Mouse (Mus musculus): ENCODE measurements at regions not wholly inside any gene's neighbourhood (a gene's known extent, or its start where the extent isn't known, plus 50 kb on each side); places are given as distances from the start of the nearest gene placed in this dataset.
"Not testable (repeated sequence)": the region's sequence is repeated elsewhere in the genome, so short reads cannot be mapped to it uniquely, and the experiment has no call there.

DNA sequence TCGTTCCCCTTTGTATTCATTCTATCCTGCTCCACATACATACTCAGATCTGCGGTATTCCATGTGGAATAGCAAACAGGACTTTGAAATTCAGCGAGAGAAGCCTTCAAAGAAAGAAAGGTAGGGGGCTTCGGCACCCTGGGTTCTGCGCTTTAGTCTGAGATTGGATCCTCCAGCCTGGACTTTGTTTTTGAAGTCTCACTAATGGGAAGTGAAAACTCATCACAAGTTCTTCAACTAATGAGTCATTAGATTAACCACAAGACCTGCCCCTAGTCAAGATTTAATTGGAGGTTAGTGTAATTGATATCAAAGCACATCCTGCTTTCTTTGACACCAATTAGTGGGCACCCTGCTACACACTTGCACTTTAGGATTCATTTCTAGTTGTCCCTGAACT, 492.5 kb upstream of the Zfp960 start:
- no peak for DNase-seq (ENCODE audit: low spot score)

DNA sequence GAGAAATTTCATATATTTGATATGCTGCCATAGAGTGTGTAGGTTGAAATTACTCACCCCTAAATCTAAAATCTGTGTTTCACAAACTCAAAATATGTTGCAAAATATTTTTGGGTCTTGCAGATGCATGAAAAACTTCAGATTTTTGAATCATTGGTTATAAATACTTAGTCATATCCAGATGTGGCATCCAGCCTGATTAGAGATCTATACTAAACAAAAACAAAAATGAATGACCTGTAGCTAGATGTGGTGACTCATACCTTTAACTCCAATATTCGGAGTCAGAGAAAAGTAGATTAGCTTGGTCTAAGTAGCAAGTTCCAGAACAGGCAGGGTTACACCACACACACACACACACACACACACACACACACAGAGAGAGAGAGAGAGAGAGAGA, 475.1 kb upstream of the Zfp960 start:
- DNase-seq (ENCODE audit: low spot score): no peak

DNA sequence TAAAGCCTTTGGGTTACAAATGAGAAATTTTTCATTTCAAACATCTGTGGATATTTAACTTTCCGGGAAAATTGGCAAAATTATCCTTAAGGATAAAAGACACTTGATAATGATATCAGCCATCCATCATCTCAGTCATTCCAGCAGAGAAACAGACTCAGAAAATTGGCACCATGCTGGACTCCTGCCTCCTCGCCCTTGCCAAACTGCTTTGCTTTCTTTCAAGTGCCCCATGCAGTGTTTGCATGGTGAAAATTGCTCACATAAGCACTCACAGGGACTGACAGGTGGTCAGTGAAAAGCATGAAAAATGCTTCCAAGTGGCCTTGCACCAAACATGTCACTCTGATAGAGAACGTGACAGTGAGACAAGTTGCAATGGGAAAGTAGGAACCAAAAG, 464.2 kb upstream of the Zfp960 start:
- no peak for DNase-seq (ENCODE audit: low spot score)

DNA sequence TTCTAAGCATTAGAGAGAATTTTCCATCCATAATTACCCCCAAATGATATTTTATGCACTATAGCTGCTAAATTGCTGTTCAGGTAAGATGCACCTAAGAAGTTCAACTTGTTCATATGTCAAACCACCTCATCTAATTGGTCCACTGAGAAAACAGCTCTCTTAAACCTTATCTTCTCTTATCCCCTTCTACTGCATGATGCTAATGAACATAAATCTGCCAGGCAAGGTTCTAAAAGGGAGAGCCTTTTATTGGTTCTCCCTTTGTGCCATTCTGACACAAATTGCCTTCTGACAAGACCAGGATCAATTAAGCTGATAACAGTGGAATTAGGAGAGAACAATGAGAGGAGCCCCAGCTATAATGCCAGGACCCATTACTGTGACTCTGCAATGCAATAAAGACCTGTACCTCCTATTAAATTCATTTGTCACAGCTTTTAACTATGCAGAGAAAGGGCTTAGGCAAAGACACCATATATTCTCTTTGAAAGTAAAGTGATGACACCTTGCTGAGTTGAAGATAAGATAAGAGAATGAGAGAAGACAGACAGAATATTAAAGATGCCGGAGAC, 451.4 kb upstream of the Zfp960 start:
- no peak for DNase-seq (ENCODE audit: low spot score)

DNA sequence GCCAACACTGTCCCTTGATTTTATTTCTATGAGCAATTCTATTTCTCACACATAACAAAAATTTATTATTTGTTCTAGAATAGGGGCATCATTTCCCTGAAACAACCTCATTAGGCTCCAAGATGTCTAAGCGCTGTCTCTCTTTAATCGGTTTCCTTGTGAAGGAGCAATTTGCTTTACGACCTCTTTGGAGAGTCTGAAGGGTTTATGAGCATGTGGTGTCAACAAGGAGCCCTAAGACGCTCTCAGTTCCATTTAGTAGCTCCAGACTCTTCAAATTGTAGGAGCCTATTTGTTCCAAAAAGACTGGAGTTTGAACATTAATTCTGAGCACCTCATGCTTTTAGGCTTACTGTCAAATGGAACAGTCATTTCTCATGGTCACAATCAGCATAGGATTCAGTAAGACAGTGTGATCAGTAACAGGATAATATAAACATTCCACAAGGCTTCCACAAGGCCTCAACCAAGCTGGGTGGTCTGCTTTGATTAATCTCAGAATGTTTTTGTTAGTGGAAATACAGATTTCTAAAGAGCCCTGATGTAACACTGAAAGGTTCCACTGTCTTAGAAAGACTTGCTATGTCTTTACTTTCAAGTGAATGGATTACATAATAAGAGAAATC, 441.9 kb upstream of the Zfp960 start:
- DNase-seq (ENCODE audit: low spot score): no peak

DNA sequence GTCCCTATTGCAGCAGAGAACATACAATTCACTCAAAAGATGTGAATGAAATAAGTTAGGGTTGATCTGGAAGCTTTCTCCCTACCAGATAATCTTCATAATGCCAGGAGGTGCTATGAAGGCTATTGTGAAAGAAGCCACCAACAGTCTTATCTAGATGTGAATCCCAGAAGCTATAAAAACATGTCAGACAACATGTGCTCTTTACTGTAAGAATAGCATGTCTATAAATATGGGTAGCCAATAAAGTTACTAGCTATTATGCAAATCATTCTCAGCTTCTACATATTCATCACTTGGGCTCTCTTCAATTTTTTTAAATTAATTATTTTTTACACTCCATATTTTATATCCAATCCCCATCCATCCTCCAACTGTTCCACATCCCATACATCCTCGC, 434.1 kb upstream of the Zfp960 start:
- no peak for DNase-seq (ENCODE audit: low spot score)

DNA sequence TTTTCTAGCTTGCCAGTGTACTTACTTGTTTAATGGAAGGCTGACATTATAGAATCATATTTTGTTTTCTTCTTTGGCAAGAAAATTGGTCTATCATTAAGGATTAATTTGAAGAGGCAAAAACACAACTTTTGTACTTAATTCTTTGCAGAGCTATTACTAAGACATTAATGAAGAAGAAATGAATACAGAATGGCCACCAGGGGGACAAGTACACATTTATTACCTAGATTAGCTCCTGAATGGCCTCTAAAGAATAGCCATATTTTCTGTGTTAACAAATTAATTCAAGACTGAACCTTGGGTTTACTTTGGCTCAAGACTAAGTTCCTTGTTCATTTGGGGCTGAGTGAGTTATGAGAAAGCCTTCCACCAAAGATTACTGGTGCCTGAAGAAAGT, 430.5 kb upstream of the Zfp960 start:
- DNase-seq (ENCODE audit: low spot score): no peak

DNA sequence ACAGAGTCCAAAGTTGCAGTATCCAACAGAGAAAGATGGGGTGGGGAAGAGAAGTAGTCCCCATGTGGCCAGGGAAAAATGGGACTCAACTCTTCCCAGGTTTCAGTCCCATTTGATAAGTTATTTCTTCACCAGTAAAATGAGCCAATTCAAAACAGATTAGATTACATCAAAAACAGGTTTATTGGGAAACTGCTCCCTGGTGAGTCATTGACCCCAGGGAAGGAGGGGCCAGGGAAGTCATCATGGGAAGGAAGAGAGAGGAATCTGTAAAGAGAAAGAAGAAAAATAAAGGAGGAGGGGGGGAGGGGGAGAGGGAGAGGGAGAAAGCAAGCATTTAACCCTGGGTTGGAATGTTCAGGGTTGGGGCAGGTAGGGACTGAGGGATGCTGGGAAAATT, 426.4 kb upstream of the Zfp960 start:
- DNase-seq (ENCODE audit: low spot score): no peak

DNA sequence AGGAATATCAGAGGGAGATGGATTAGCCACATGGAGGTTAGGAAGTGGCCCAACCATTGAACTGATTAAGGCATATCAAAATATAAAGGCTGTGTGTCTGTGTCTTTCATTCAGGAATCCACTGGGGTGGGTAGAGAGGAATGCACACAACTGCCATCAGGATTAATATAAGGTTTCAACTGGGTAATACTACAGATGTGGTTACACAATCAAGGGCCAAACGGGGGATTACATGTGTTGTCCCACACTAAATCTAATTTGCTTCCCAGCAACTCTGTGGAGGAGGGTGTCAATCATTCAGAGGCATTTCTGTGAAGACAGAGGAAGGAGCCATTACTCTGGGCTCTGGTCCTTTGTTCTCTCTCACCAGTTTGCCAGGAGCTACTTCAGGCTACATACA, 416.0 kb upstream of the Zfp960 start:
- no peak for DNase-seq (ENCODE audit: low spot score)

DNA sequence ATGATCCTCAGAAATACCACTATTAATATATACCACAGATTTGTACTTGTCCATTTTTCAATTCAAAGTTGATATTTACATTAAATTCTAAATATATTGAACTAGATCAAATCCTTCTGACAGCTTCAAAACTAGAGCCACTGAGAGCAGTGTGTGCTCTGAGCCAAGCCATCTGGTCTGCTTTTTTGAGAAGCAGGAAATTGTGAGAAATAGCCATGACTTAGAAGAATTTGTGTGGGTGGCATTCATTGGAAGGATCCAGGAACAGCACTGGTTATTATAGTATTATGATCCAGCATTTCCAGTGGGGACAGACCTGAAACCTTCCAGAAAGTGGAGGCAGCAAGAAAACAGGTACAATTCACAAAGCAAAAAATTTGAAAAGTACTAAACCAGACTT, 398.7 kb upstream of the Zfp960 start:
- DNase-seq (ENCODE audit: low spot score): no peak

DNA sequence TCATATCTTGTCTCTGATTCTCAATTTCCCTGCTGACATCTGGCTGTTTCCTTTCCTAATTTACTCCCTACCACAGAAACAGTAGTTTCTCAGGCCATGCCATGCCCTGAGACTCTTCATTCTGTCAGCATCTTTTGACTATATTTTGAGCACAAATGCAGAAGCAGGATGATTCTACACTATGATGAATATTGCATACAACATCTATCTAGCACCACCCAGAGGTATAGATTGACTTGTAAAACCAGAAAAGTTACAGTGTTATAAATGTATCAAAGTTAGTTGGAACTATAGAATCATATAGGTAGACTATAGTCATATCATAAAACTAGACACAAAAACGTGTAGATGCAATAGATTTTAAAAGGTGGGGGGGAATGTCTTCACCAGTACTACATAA, 396.3 kb upstream of the Zfp960 start:
- no peak for DNase-seq (ENCODE audit: low spot score)

DNA sequence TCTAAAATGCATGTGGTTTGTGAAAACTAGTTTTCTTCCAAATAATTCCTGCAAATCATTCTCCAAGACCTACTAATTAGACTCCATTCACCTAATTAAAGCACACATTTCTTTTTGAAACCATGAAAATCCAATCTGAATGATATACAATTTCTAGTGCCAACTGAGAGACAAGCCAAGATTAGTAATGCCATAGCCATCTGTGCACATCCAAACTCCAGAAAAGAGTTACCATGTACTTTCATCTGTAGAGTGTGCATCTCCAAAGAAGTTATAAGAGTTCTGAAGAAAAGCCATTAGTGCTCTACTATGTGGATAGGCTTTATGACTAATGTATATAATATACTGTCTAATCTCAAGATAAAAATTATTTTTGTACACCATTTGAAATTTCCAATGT, 359.7 kb upstream of the Zfp960 start:
- no peak for DNase-seq (ENCODE audit: low spot score)

DNA sequence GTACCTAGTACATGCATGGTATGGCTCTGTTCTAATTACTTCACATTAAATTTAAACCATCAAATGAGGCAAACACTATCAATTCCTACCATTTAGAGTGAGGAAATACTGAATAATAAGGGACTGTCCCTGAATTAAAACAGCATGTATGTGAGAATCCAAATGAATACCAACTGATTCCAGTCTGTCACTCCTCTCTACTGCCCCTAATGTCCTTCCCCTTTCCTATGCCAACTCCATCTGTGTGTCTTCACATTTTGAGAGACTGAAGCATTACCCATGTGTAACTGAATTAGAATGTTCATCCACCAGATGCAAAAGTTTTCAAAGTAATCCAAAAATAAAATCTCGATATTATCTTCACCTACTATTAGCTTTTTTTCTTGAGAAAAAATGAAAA, 358.0 kb upstream of the Zfp960 start:
- no peak for DNase-seq (ENCODE audit: low spot score)

DNA sequence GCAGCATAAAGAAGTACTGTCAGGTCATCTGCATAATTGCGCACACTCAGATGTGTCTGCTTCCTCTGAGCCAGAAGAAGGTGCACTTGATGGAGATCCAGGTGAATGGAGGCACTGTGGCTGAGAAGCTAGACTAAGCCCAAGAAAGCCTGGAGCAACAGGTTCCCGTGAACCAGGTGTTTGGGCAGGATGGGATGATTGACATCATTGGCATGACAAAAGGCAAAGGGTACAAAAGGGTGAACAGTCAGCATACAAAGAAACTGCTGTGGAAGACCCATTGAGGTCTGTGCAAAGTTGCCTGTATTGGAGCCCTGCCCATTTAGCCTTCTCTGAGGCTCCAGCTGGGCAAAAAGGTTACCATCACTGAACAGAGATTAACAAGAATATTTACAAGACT, 337.0 kb upstream of the Zfp960 start:
- DNase-seq (ENCODE audit: low spot score): no peak

DNA sequence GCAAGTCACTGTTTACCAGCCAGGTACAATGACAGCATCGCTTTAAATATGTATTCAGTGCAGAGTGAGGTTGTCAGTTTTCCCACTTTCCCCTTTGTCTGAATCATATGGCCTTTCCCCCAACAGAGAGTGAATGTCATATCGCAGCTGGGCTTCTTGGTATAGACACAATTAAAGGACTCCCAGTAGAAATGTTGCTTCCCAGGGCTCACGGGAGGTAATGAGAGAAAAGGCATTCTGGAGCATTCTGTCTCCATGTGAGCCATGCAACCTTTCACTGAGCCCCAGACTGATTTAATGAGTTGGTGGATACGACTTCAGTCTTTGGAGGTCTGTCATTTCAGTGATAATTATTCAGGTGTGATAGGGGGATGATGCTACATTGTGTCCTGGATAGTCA, 310.8 kb upstream of the Zfp960 start:
- DNase-seq (ENCODE audit: low spot score): no peak

DNA sequence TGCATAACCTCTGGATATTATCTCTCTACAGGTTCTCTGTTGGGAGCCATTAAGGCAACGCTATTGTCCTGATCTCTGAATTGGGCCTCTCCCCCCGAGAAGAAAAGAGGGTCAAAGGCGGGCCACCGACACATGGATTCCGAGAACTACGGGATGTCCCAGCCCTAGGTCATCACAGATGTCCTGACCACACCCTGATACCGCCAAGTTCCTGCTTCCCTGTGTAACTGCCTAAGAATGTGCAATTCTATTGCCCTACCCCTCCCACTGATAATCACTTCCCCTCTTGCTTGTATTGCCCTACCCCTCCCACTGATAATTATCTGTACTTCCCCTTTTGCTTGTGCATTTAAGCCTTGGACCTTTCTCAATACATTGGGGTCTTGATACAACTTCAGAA, 293.3 kb upstream of the Zfp960 start:
- DNase-seq (ENCODE audit: low spot score): not testable (repeated sequence)

DNA sequence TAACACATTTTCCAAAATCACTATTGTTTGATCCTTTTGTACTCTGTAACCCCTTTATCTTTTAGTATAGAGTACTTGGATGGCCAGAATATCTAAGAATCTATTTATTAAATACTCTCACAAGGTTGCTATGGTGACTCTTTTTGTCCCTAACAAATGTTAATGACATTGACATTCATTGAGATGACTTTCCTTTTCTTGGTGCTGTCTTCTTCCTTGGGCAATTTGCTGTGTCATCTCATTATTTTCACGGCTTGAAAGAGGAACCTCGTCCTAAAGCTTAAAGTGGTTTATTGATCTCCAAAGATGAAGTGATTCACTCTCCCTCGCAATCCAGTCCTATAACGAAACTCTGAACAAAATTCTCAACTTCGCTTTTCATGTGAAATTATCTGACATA, 265.6 kb upstream of the Zfp960 start:
- DNase-seq (ENCODE audit: low spot score): no peak

DNA sequence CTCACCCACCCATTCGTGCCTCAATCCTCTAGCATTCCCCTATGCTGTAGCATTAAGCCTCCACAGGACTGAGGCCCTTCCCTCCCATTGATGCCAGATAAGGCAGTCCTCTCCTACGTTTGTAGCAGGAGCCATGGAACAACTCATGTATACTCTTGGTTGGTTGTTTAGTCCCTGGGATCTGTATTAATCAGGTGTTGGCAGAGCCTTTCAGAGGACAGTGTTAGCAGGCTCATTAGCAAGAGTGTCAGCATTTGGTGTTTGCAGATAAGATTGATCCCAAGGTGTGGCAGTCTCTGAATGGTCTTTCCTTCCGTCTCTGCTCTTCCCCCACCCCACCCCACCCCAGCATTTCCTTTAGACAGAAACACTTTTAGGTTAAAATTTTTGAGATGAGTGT, 258.9 kb upstream of the Zfp960 start:
- no peak for DNase-seq (ENCODE audit: low spot score)

DNA sequence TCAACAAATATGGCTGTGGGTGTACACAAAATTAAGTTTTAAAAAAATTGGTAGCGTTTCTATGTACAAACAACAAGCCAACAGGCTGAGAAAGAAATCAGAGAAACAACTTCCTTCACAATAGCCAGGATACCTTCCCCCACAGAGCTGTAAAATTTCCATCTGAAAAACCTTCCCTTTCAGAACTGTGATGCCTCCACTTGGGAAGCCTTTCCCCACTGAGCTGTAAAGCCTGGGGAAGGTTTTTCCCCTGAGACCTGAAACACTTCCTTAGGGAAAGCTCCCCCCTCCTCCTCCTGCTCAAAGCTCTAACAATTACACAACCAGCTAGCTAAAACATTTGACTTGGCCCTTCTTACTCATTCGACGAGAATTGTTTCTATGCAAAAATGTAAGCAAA, 245.5 kb upstream of the Zfp960 start:
- DNase-seq (ENCODE audit: low spot score): no peak

DNA sequence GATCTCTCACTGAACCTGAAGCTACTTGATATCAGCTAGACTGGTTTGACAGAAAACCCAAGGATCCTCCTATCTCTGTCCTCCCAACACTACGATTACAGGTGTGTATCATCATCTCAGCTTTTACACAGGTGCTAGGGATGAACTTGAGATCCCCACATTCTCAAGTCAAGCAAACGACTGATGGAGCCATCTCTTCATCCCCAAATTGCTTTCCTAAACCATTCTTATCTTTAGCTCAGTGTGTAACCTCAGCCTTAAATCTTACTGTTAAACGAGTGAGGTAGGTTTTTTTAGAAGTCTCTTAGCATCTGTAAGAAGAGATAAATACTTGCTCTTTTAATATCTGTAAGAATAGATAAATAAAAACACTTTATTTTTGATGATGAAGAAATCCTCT, 242.2 kb upstream of the Zfp960 start:
- DNase-seq (ENCODE audit: low spot score): no peak

DNA sequence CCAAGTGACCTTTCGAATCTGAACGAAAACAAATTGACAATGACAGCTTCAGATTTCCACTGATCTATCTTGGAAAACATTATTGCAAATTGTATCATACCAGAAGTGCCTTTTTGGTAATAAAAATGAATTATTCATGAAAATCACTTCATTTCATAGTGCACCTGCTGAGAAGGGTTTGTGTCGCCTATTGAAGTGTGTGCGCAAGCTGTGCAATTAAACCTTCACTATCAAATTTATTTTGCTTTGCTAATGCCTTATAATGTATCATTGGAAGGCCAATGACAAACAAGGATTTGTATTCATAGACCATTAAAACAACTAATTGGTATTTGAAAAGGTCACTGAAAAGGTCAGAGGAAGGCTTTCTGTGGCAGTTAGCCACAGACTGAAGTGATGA, 224.8 kb upstream of the Zfp960 start:
- no peak for DNase-seq (ENCODE audit: low spot score)

DNA sequence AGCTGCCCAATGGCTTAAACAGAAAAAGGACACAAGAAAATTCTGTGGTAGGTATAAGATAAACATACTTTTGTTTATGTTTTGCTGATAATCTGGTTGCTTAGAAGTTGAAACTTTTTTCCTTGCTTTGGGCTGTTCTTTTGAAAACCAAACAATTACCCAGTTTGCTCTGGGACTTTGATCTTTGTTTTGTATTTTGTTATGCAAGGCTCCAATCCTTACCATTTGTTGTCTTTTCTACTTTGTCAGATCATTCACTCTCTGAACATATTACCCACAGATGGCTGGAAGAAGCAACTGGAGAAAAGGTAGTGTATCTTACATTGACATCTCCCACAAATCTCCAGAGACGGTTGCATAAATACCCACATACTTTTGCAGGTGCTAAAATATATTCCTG, 203.1 kb upstream of the Zfp960 start:
- DNase-seq (ENCODE audit: low spot score): no peak

DNA sequence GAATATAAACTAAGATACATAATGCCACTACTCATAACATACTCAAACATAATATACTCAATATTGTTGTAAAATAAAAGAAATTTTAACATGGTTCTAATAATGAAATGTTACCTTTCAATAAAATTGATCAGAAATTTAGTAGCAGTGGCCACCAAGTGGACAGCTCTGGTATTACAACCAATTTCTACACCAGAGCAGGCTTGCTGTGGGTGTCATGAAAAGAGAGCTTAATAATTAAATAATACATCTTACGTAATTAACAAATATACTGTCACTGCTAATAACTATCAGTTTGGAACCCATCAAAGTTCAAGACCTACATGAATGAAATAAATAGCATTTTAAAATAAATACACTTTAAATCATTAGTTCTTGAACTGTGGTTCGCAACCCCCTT, 163.1 kb upstream of the Zfp960 start:
- DNase-seq (ENCODE audit: low spot score): peak; percentile 29

DNA sequence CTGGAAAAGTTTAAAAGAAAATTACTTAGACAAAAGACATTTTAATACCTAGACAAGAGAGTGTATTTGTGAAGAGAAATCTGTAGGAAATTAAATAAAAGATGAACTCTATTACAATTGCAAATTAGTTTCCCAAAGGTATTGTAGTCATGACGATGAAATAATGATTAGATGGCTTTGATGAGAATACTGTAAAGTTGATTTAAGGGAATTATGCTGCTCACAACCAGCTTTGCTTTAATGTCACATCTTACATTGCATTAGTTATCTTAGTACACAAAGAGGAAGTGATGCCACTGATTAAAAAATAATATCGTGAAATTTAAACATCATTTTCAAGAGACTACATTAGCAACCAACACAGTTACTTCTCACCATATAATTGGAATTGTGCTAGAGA, 145.7 kb upstream of the Zfp960 start:
- no peak for DNase-seq (ENCODE audit: low spot score)

DNA sequence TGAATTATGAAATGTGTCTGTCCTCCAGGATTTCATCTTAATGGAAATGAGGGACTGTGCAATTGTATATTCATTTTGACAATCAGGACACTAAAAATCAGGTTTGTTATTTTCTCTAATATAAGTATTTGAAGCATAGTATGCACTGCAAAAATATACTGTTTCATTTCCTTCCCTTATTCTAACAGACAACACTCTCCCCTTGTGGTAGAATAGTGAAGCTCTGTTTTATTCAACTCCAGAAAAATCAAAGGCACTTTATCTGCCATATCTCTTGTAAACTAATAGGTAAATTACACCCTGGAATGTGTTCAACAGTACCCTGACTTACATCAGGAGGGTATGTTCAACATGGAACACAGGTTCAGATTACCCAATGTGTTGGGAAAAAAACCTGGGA, 137.7 kb upstream of the Zfp960 start:
- no peak for DNase-seq (ENCODE audit: low spot score)

All from ovary, postnatal 14 days (tissue).